ENCODE assay signal across 10 mouse cellular contexts in genomic region chr5:137074191-137074651, GRCm38 (mm10). TPM values are rescaled to one million over a fixed set of nuclear protein-coding genes. Genes with fewer than 3 reads are reported as not detected.
A peak's percentile ranks its signal among the peaks of the same experiment; 100 is the strongest.
DNase-seq lines count a peak whose midpoint lies in the region; ATAC-seq and TF ChIP-seq lines count a peak whose summit lies in the region.
"Had no signal": no experiment of that assay in that cellular context is flagged by ENCODE, and none has a peak within 500 bp of the region (broad histone marks: within the 10 kb centered on the region; RNA-seq: fewer than 3 reads in every experiment).

No protein-coding gene starts in this region.

- H3K9ac ChIP-seq in forebrain, postnatal 0 days = no peak overlapping the region
- no peak overlapping the region for H3K9ac ChIP-seq in forebrain, embryonic 11.5 days (ENCODE audit: low read length)
- no peak overlapping the region for H3K9ac ChIP-seq in stomach, embryonic 16.5 days (ENCODE audit: low read length)

- H3K4me3 ChIP-seq in forebrain, postnatal 0 days (ENCODE audit: low read depth, low read length) = no peak overlapping the region
- H3K4me3 ChIP-seq in forebrain, embryonic 11.5 days (ENCODE audit: low read depth, low read length) = no peak overlapping the region
- H3K4me3 ChIP-seq in stomach, embryonic 16.5 days (replicated peaks; ENCODE audit: low read length) = no peak overlapping the region
- H3K4me3 ChIP-seq: erythroblast, embryonic 14.5 days had no signal

- ATAC-seq in forebrain, postnatal 0 days = peak; percentile 21; the same call in 1 of the 2 replicates
- ATAC-seq in forebrain, embryonic 11.5 days (replicated peaks; ENCODE audit: low FRiP score) = no peak
- no peak for ATAC-seq in stomach, embryonic 16.5 days (ENCODE audit: insufficient read depth, low FRiP score)
- no peak for ATAC-seq in frontal cortex, adult (ENCODE audit: low TSS enrichment)
- no peak for ATAC-seq in megakaryocyte-erythroid progenitor cell, adult 5-6 weeks (replicated peaks; ENCODE audit: low FRiP score, low TSS enrichment, poor library complexity, severe bottlenecking)

- H3K9me3 ChIP-seq in forebrain, postnatal 0 days (ENCODE audit: low read length) = no peaks in the 10 kb centered on the region
- no peaks in the 10 kb centered on the region for H3K9me3 ChIP-seq in forebrain, embryonic 11.5 days (ENCODE audit: control insufficient read depth, low read length)
- no peaks in the 10 kb centered on the region for H3K9me3 ChIP-seq in stomach, embryonic 16.5 days (replicated peaks; ENCODE audit: control insufficient read depth, low read length)

- H3K27me3 ChIP-seq in forebrain, postnatal 0 days (ENCODE audit: insufficient read depth, low read length) = no peaks in the 10 kb centered on the region
- H3K27me3 ChIP-seq in forebrain, embryonic 11.5 days (ENCODE audit: control insufficient read depth, insufficient read depth, low read length) = no peaks in the 10 kb centered on the region
- H3K27me3 ChIP-seq in stomach, embryonic 16.5 days (ENCODE audit: control insufficient read depth, insufficient read depth, low read length) = no peaks in the 10 kb centered on the region

- TF ChIP-seq CTCF in forebrain, postnatal 0 days (IDR thresholded peaks at IDR 0.05; ENCODE audit: low read depth) = no peak

- H3K4me1 ChIP-seq in forebrain, postnatal 0 days (ENCODE audit: insufficient read depth) = no peaks in the 10 kb centered on the region; the same call in 1 of the 2 replicates
- H3K4me1 ChIP-seq in forebrain, embryonic 11.5 days (replicated peaks; ENCODE audit: control insufficient read depth, insufficient read depth, low read length) = no peaks in the 10 kb centered on the region; the same call in 1 of the 2 replicates
- H3K4me1 ChIP-seq in stomach, embryonic 16.5 days (ENCODE audit: control insufficient read depth, insufficient read depth, low read length) = peaks cover 47% of the 10 kb centered on the region

- peak; percentile 31 for DNase-seq in forebrain, postnatal 0 days
- no peak for DNase-seq in forebrain, embryonic 11.5 days (ENCODE audit: low spot score)
- peak; percentile 30 to 40 for DNase-seq in right cerebral cortex, adult 2 months (ENCODE audit: low spot score in 2 of 2)
- DNase-seq in right cerebral cortex, postnatal 36 days (ENCODE audit: low spot score in 2 of 2) = no peak
- peak; percentile 43 to 47 for DNase-seq in heart, postnatal 10 days
- DNase-seq: adrenal gland, postnatal 10 days had no signal

- intact Hi-C loops in heart, postnatal 10 days (cut with DNase I) = no loop called here

- H3K27ac ChIP-seq in forebrain, postnatal 0 days (ENCODE audit: low read depth, low read length) = 0 out of 2 replicates have a peak overlapping the region, but pooled peaks have one; percentile 21
- no peak overlapping the region for H3K27ac ChIP-seq in forebrain, embryonic 11.5 days (ENCODE audit: low read depth, low read length)
- H3K27ac ChIP-seq in stomach, embryonic 16.5 days (ENCODE audit: low read length) = peak overlapping the region; percentile 23; the same call in 1 of the 2 replicates

- H3K4me2 ChIP-seq in forebrain, postnatal 0 days (ENCODE audit: low read depth) = no peak overlapping the region
- no peak overlapping the region for H3K4me2 ChIP-seq in forebrain, embryonic 11.5 days (ENCODE audit: low read depth, low read length, severe bottlenecking)
- no peak overlapping the region for H3K4me2 ChIP-seq in stomach, embryonic 16.5 days (ENCODE audit: low read depth, low read length)

- no peaks in the 10 kb centered on the region for H3K36me3 ChIP-seq in forebrain, postnatal 0 days (ENCODE audit: insufficient read depth)
- H3K36me3 ChIP-seq in forebrain, embryonic 11.5 days (ENCODE audit: control insufficient read depth, insufficient read depth, low read length) = no peaks in the 10 kb centered on the region
- no peaks in the 10 kb centered on the region for H3K36me3 ChIP-seq in stomach, embryonic 16.5 days (ENCODE audit: control insufficient read depth, insufficient read depth, low read length)

- 32% methylated on average over 6 of the region's 6 CpGs for WGBS in forebrain, postnatal 0 days
- WGBS in forebrain, embryonic 11.5 days = 41% methylated on average over 6 of the region's 6 CpGs
- WGBS in stomach, embryonic 16.5 days = 31% methylated on average over 6 of the region's 6 CpGs

RNA-seq across cellular contexts. Expression of gene Serpine1, which starts 2.2 kb away (rescaled TPM):
- total RNA-seq in forebrain, postnatal 0 days (2014; rRNA removed) = 1.2 and 3.1 TPM in 2 replicates
- polyA plus RNA-seq in forebrain, postnatal 0 days (2015; fragmentation: Nextera tagmentation; extraction: Ambion mirVana) = 0.06 and 0.28 TPM in 2 replicates
- polyA plus RNA-seq in forebrain, embryonic 11.5 days (2014; fragmentation: Nextera tagmentation; extraction: Ambion mirVana) = 0.20 TPM in 1 of 2 replicates, not detected in the other
- total RNA-seq in heart, postnatal 10 days (2021) = 10 to 100 TPM; 11.0 to 19.3 TPM
- 0.24 and 0.45 TPM in 2 replicates for polyA plus RNA-seq in stomach, embryonic 16.5 days (2015; fragmentation: Nextera tagmentation; extraction: Ambion mirVana)
- 0.72 TPM in 1 of 2 replicates, not detected in the other for total RNA-seq in megakaryocyte-erythroid progenitor cell, adult 5-6 weeks (2014; fragmentation: Nextera tagmentation)
- total RNA-seq in megakaryocyte-erythroid progenitor cell, adult 5-6 weeks (2017) = 0.94 TPM in 1 of 2 replicates, not detected in the other
- polyA plus RNA-seq: erythroblast, embryonic 14.5 days had no signal

RNA-seq across cellular contexts. Expression of gene Ap1s1, which starts 28.3 kb away (rescaled TPM):
- 105 and 144 TPM in 2 replicates for total RNA-seq in forebrain, postnatal 0 days (2014; rRNA removed)
- polyA plus RNA-seq in forebrain, postnatal 0 days (2015; fragmentation: Nextera tagmentation; extraction: Ambion mirVana) = 335 and 346 TPM in 2 replicates
- 187 and 207 TPM in 2 replicates for polyA plus RNA-seq in forebrain, embryonic 11.5 days (2014; fragmentation: Nextera tagmentation; extraction: Ambion mirVana)
- 10 to 100 TPM; 59.7 to 65.0 TPM for total RNA-seq in heart, postnatal 10 days (2021)
- polyA plus RNA-seq in stomach, embryonic 16.5 days (2015; fragmentation: Nextera tagmentation; extraction: Ambion mirVana) = 187 and 192 TPM in 2 replicates
- total RNA-seq in megakaryocyte-erythroid progenitor cell, adult 5-6 weeks (2014; fragmentation: Nextera tagmentation) = 52.2 and 78.7 TPM in 2 replicates
- total RNA-seq in megakaryocyte-erythroid progenitor cell, adult 5-6 weeks (2017) = 46.5 and 50.2 TPM in 2 replicates

RNA-seq across cellular contexts. Expression of gene Trim56, which starts 41.8 kb away (rescaled TPM):
- 4.0 and 5.7 TPM in 2 replicates for total RNA-seq in forebrain, postnatal 0 days (2014; rRNA removed)
- polyA plus RNA-seq in forebrain, postnatal 0 days (2015; fragmentation: Nextera tagmentation; extraction: Ambion mirVana) = 1.1 and 2.3 TPM in 2 replicates
- polyA plus RNA-seq in forebrain, embryonic 11.5 days (2014; fragmentation: Nextera tagmentation; extraction: Ambion mirVana) = 6.2 and 7.6 TPM in 2 replicates
- total RNA-seq in heart, postnatal 10 days (2021) = 10 to 100 TPM; 21.2 to 21.6 TPM
- 8.1 and 9.3 TPM in 2 replicates for polyA plus RNA-seq in stomach, embryonic 16.5 days (2015; fragmentation: Nextera tagmentation; extraction: Ambion mirVana)
- total RNA-seq in megakaryocyte-erythroid progenitor cell, adult 5-6 weeks (2014; fragmentation: Nextera tagmentation) = 23.7 and 28.2 TPM in 2 replicates
- total RNA-seq in megakaryocyte-erythroid progenitor cell, adult 5-6 weeks (2017) = 20.8 and 29.0 TPM in 2 replicates

RNA-seq across cellular contexts. Expression of gene Vgf, which starts 48.0 kb away (rescaled TPM):
- total RNA-seq in forebrain, postnatal 0 days (2014; rRNA removed) = 82.7 and 116 TPM in 2 replicates
- polyA plus RNA-seq in forebrain, postnatal 0 days (2015; fragmentation: Nextera tagmentation; extraction: Ambion mirVana) = 26.7 and 40.0 TPM in 2 replicates
- polyA plus RNA-seq in forebrain, embryonic 11.5 days (2014; fragmentation: Nextera tagmentation; extraction: Ambion mirVana) = 0.32 TPM in 1 of 2 replicates, not detected in the other
- total RNA-seq in heart, postnatal 10 days (2021) = not detected
- 0.34 and 0.39 TPM in 2 replicates for polyA plus RNA-seq in stomach, embryonic 16.5 days (2015; fragmentation: Nextera tagmentation; extraction: Ambion mirVana)
- not detected in 2 replicates for total RNA-seq in megakaryocyte-erythroid progenitor cell, adult 5-6 weeks (2014; fragmentation: Nextera tagmentation)
- total RNA-seq in megakaryocyte-erythroid progenitor cell, adult 5-6 weeks (2017) = 0.27 and 0.47 TPM in 2 replicates

Comparison
In these comparisons a context has a peak if more than half of its experiments do, and no peak if none do; other contexts are left out.
1. DNase-seq: peak in forebrain, postnatal 0 days (single experiment), right cerebral cortex, adult 2 months (2 of 2) and heart, postnatal 10 days (2 of 2); none in forebrain, embryonic 11.5 days (single experiment) and right cerebral cortex, postnatal 36 days (0 of 2).